Mouse (Mus musculus) hindbrain, embryonic 12.5 days (tissue): Measurements from ENCODE around the gene Adamtsl5. TPM values are rescaled to one million over a fixed set of nuclear protein-coding genes. Genes with fewer than 3 reads are reported as not detected.

Experiments
- ATAC-seq: fragments of 200-750 bp; cut with Nextera tagmentation; 2 replicates; pipeline ENCODE4 v1.8.0; 2017; ENCODE audit warnings: moderate TSS enrichment; ENCODE audit not compliant: low FRiP score
- H3K27ac ChIP-seq: fragments of 300-500 bp; sonication (generic); 2 replicates; pipeline ENCODE4 v1.5.1; 2016; ENCODE audit warnings: mild to moderate bottlenecking
- H3K27me3 ChIP-seq: fragments of 300-500 bp; sonication (generic); 2 replicates; pipeline ENCODE4 v1.6.1; 2016; ENCODE audit warnings: mild to moderate bottlenecking
- H3K36me3 ChIP-seq: fragments of 300-500 bp; sonication (generic); 2 replicates; pipeline ENCODE4 v1.6.1; 2016; ENCODE audit warnings: mild to moderate bottlenecking
- H3K4me1 ChIP-seq: fragments of 300-500 bp; sonication (generic); 2 replicates; pipeline ENCODE4 v1.6.1; 2016
- H3K4me2 ChIP-seq: fragments of 300-500 bp; sonication (generic); replicated peaks from 2 replicates; pipeline ENCODE4 v1.6.1; 2016; ENCODE audit warnings: mild to moderate bottlenecking
- H3K4me3 ChIP-seq: fragments of 300-500 bp; sonication (generic); 2 replicates; pipeline ENCODE4 v1.5.1; 2016; ENCODE audit warnings: mild to moderate bottlenecking
- H3K9ac ChIP-seq: fragments of 300-500 bp; sonication (generic); 2 replicates; pipeline ENCODE4 v1.6.1; 2016; ENCODE audit warnings: mild to moderate bottlenecking, moderate library complexity
- H3K9me3 ChIP-seq: fragments of 300-500 bp; sonication (generic); replicated peaks from 2 replicates; pipeline ENCODE4 v1.6.1; 2016; ENCODE audit warnings: mild to moderate bottlenecking
- WGBS: fragments of 180-500 bp; shearing (Covaris S2); methylation state at CpG from one replicate; pipeline ENCODE4 v1.1.7; 2016; 5-methylcytosine and 5-hydroxymethylcytosine counted together
- polyA plus RNA-seq: library from polyadenylated mRNA; unstranded; fragments of >200 nt; fragmentation: Nextera tagmentation; extraction: Ambion mirVana; gene quantifications from 2 replicates; pipeline ENCODE4 v1.2.1, GENCODE M21; 2016

The Adamtsl5 gene
- polyA plus RNA-seq, 1 experiment from 2014 or later = 0.77 TPM

DNA sequence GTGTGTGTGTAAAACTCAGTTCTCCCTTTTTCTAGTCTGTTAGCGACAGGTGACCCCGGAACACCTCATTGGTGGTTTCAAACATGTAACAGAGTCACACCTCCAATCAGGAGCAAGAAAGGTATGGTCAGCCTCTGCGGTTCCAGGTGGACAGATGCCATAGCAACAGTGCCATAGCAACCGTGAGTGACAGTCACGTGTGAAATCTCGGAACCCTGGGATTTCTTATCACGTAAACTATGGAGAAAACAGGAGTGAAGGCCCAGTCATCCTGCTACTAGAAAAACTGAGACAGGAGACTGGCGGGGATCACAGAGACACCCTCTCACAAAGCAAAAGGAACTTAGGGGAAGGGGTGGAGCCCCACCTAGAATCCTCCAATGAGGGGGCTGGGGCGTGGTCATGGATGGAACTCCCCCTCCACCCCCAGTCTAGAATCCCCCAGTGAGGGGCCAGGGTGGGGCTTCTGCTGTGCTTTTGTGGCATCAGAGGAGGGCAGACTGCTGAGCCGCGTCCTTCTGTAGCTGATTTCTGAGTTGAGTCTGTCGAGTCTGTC lies 23.3 kb upstream of the Adamtsl5 start:
- ATAC-seq = peak; percentile 76
- Histone ChIP-seq H3K9ac (0 out of 2 replicates have a peak overlapping the region, but pooled peaks have one; percentile 13), H3K9me3 (no peaks in the 10 kb centered on the region; the same call in 1 of the 2 replicates), H3K27me3 (peaks cover 11% of the 10 kb centered on the region), H3K36me3 (no peaks in the 10 kb centered on the region), H3K27ac (no peak overlapping the region), H3K4me3 (peak overlapping the region; percentile 16), H3K4me2 (peak overlapping the region; percentile 32), H3K4me1 (peaks cover 8% of the 10 kb centered on the region)
- WGBS = 4% methylated on average over 12 of the region's 12 CpGs

- peaks cover 8% of the 10 kb centered on the region for H3K4me1 ChIP-seq
- H3K36me3 ChIP-seq = no peaks in the 10 kb centered on the region
- no peak overlapping the region for H3K4me2 ChIP-seq
- H3K4me3 ChIP-seq = no peak overlapping the region
- peaks cover 11% of the 10 kb centered on the region for H3K27me3 ChIP-seq
- H3K9ac ChIP-seq = no peak overlapping the region
- no peaks in the 10 kb centered on the region; the same call in 1 of the 2 replicates for H3K9me3 ChIP-seq
- H3K27ac ChIP-seq = no peak overlapping the region
- ATAC-seq = no peak
- WGBS = 83% methylated on average over 21 of the region's 21 CpGs
Measured at GRCm38 (mm10) chr10:80369995-80370747, 22.0 kb upstream of the Adamtsl5 start.

GRCm38 (mm10) chr10:80368392-80368791 lies 20.2 kb upstream of the Adamtsl5 start:
- Histone ChIP-seq H3K9me3 (no peaks in the 10 kb centered on the region; the same call in 1 of the 2 replicates), H3K4me1 (peaks cover 15% of the 10 kb centered on the region), H3K4me2 (no peak overlapping the region), H3K27me3 (peaks cover 28% of the 10 kb centered on the region), H3K9ac (no peak overlapping the region), H3K4me3 (no peak overlapping the region), H3K27ac (no peak overlapping the region), H3K36me3 (no peaks in the 10 kb centered on the region)
- WGBS = 89% methylated on average over 6 of the region's 6 CpGs
- ATAC-seq = no peak

GRCm38 (mm10) chr10:80367954-80368353 lies 19.7 kb upstream of the Adamtsl5 start:
- no peak overlapping the region for H3K27ac ChIP-seq
- WGBS = 62% methylated on average over 5 of the region's 5 CpGs
- no peaks in the 10 kb centered on the region for H3K36me3 ChIP-seq
- no peak for ATAC-seq
- H3K9ac ChIP-seq = no peak overlapping the region
- no peak overlapping the region for H3K4me2 ChIP-seq
- no peak overlapping the region for H3K4me3 ChIP-seq
- H3K9me3 ChIP-seq = no peaks in the 10 kb centered on the region; the same call in 1 of the 2 replicates
- peaks cover 32% of the 10 kb centered on the region for H3K27me3 ChIP-seq
- peaks cover 15% of the 10 kb centered on the region for H3K4me1 ChIP-seq

DNA sequence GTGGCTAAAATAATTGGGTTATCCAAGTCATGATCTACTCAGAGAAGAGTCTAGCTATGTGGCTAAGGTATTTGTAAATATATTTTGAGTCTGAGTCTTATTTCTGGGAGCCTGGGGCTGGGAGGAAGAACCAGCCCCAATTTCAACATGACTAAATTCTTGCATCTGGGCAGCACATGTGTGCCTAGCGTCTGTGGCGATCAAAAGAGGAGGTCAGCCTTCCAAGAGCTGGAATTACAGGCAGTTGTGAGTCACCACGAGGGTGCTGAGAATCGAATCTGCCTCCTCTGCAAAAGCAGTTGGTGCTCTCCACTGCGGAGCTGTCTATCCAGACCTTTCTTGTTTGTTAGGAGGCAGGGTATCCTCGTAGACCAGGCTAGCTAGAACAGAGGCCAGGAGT lies 17.5 kb upstream of the Adamtsl5 start:
- Histone ChIP-seq H3K27me3 (peaks cover 45% of the 10 kb centered on the region), H3K4me2 (no peak overlapping the region), H3K36me3 (no peaks in the 10 kb centered on the region), H3K27ac (no peak overlapping the region), H3K4me1 (peaks cover 7% of the 10 kb centered on the region), H3K4me3 (no peak overlapping the region), H3K9me3 (no peaks in the 10 kb centered on the region; the same call in 1 of the 2 replicates), H3K9ac (no peak overlapping the region)
- 63% methylated on average over 6 of the region's 6 CpGs for WGBS
- ATAC-seq = no peak

DNA sequence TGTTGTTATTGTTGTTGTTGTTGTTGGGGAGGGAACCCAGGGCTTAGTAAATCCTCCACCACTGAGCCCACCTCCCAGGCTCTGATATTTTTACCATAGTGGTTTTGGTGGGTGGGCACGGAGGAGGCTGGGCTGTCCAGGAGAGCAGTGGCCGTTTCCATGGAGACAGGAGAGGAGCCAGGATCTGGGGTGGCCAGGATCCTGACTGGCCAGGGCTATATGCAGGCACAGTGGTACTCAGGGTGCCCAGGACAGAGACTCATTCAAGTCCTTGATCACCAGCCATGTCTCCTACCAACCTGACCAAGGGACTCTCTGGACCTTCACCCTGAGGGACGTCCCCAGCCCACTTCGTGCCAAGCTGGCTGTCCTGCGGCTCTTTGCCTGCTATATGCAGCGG lies 15.5 kb upstream of the Adamtsl5 start:
- 46% methylated on average over 6 of the region's 6 CpGs for WGBS
- peaks cover 7% of the 10 kb centered on the region for H3K4me1 ChIP-seq
- no peak for ATAC-seq
- no peak overlapping the region for H3K27ac ChIP-seq
- H3K4me2 ChIP-seq = no peak overlapping the region
- no peaks in the 10 kb centered on the region for H3K36me3 ChIP-seq
- H3K27me3 ChIP-seq = peaks cover 65% of the 10 kb centered on the region
- H3K9me3 ChIP-seq = no peaks in the 10 kb centered on the region; the same call in 1 of the 2 replicates
- H3K9ac ChIP-seq = no peak overlapping the region
- no peak overlapping the region for H3K4me3 ChIP-seq

DNA sequence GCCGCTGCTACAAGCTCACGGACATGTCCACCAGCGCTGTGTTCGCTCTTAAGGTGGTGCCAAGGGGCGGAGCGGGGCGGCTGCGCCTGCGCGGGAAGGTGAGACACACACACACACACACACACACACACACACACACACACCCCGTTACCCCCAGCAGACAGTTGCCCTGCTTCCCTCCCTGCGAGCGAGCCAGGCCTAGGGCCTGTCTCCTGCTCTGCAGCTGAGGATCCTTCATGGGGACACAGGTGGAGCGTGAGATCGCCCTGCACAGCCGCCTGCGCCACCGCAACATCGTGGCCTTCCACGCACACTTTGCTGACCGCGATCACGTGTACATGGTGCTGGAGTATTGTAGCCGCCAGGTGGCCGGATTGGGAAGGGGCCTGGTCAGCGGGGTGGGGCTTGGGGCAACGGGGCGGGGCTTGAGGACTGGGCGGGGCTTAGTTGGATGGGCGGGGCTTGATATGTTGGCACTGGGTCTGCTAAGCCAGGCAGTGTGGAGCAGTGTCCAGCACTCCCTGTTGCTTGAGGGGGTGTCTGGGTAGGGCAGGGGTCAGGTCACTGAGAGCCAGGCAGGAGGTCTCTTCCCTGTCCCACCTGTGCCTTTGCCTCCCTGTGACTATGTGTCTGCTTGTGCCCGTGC lies 9.9 kb upstream of the Adamtsl5 start:
- no peak; the same call in 1 of the 2 replicates for ATAC-seq
- Histone ChIP-seq H3K27me3 (peaks cover 91% of the 10 kb centered on the region), H3K9ac (0 out of 2 replicates have a peak overlapping the region, but pooled peaks have one; percentile 5), H3K27ac (no peak overlapping the region), H3K36me3 (no peaks in the 10 kb centered on the region), H3K9me3 (no peaks in the 10 kb centered on the region), H3K4me3 (peak overlapping the region; percentile 25), H3K4me1 (peaks cover 16% of the 10 kb centered on the region), H3K4me2 (peak overlapping the region; percentile 44)
- 10% methylated on average over 27 of the region's 31 CpGs for WGBS

- Histone ChIP-seq H3K4me2 (peak overlapping the region; percentile 44; the same call in 1 of the 2 replicates), H3K4me3 (peak overlapping the region; percentile 25; the same call in 1 of the 2 replicates), H3K36me3 (no peaks in the 10 kb centered on the region), H3K9ac (no peak overlapping the region), H3K27me3 (peaks cover 91% of the 10 kb centered on the region), H3K4me1 (peaks cover 16% of the 10 kb centered on the region), H3K27ac (no peak overlapping the region), H3K9me3 (no peaks in the 10 kb centered on the region)
- WGBS = 36% methylated on average over 7 of the region's 7 CpGs
- no peak for ATAC-seq
Measured at GRCm38 (mm10) chr10:80357336-80357735, 9.1 kb upstream of the Adamtsl5 start.

- Histone ChIP-seq H3K9ac (0 out of 2 replicates have a peak overlapping the region, but pooled peaks have one; percentile 28), H3K36me3 (no peaks in the 10 kb centered on the region), H3K4me3 (peak overlapping the region; percentile 29), H3K4me2 (peak overlapping the region; percentile 52), H3K9me3 (no peaks in the 10 kb centered on the region), H3K4me1 (peaks cover 16% of the 10 kb centered on the region), H3K27ac (no peak overlapping the region), H3K27me3 (peaks cover 95% of the 10 kb centered on the region)
- ATAC-seq = no peak
- 2% methylated on average over 34 of the region's 34 CpGs for WGBS
Measured at GRCm38 (mm10) chr10:80356737-80357136, 8.5 kb upstream of the Adamtsl5 start.

GRCm38 (mm10) chr10:80356001-80356682 lies 7.9 kb upstream of the Adamtsl5 start, which contains the start of gene Plk5:
Gene Plk5, plus strand, starts transcription at chr10:80356459.
- H3K27ac ChIP-seq = no peak within 1 kb of the TSS
- 1% methylated on average over 53 of the region's 53 CpGs for WGBS
- H3K36me3 ChIP-seq = no peaks in the 10 kb centered on the region
- peak within 1 kb of the TSS; percentile 52 for H3K4me2 ChIP-seq
- H3K9ac ChIP-seq = 0 out of 2 replicates have a peak within 1 kb of the TSS, but pooled peaks have one; percentile 28
- peaks cover 98% of the 10 kb centered on the region for H3K27me3 ChIP-seq
- peaks cover 16% of the 10 kb centered on the region for H3K4me1 ChIP-seq
- no peaks in the 10 kb centered on the region for H3K9me3 ChIP-seq
- peak within 1 kb of the TSS; percentile 29 for H3K4me3 ChIP-seq
- ATAC-seq = no peak

GRCm38 (mm10) chr10:80355431-80355830 lies 7.2 kb upstream of the Adamtsl5 start:
- H3K4me1 ChIP-seq = peaks cover 16% of the 10 kb centered on the region
- H3K4me3 ChIP-seq = no peak overlapping the region
- no peak for ATAC-seq
- no peak overlapping the region for H3K4me2 ChIP-seq
- H3K9ac ChIP-seq = no peak overlapping the region
- no peaks in the 10 kb centered on the region for H3K36me3 ChIP-seq
- no peak overlapping the region for H3K27ac ChIP-seq
- peaks cover 100% of the 10 kb centered on the region for H3K27me3 ChIP-seq
- 14% methylated on average over 9 of the region's 9 CpGs for WGBS
- no peaks in the 10 kb centered on the region for H3K9me3 ChIP-seq

DNA sequence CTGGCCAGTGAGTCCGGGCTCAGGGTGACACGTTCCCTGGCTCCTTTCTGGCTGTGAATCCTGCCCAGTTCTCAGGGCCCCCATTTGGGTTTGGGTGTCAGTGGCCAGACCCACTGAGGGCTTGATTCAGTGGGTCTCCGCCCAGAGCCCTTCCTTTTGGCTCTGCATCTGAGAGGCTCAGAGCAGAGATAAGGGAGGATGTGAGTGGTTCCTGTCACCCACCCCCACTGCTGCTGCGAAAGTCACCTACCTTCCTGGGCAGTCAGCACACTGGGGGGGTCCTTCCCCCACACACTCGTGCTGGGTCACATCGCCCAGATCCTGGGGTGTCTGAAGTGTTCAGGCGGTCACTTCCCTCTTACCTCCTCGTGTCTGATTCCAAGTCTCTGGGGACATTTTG lies 4.5 kb upstream of the Adamtsl5 start:
- Histone ChIP-seq H3K36me3 (no peaks in the 10 kb centered on the region), H3K27me3 (peaks cover 100% of the 10 kb centered on the region), H3K4me1 (peaks cover 24% of the 10 kb centered on the region), H3K9ac (no peak overlapping the region), H3K27ac (no peak overlapping the region), H3K9me3 (no peaks in the 10 kb centered on the region), H3K4me2 (no peak overlapping the region), H3K4me3 (no peak overlapping the region)
- no peak for ATAC-seq
- 60% methylated on average over 8 of the region's 8 CpGs for WGBS
